In the genomic region with DNA sequence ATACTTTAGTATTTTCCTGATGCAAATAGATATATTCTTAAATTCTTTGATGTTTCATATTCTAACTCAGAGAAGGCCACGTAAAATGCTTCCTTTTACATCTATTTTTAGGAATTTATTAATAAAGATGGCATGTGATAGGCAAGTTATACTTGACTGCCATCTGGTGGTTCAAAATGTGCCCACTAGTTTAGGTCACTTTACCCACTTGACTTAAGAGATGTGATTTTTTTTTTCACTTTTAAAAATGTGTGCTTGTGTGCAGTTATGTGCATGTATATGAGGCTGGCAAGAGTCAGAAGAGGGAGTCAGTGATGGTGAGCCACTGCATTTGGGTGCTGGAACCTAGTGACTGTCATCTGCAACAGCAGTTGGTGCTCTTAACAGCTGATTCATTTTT, we compare ENCODE assay signal across 10 mouse cellular contexts.
DNase-seq lines count a peak whose midpoint lies in the region; ATAC-seq lines count a peak whose summit lies in the region.
"Had no signal": no experiment of that assay in that cellular context is flagged by ENCODE, and none has a peak within 500 bp of the region (broad histone marks: within the 10 kb centered on the region; RNA-seq: fewer than 3 reads in every experiment).

No protein-coding gene starts in this region.

- 44% methylated on average over 1 of the region's 1 CpGs for WGBS in heart, embryonic 10.5 days
- WGBS in midbrain, embryonic 13.5 days: 38% methylated on average over 1 of the region's 1 CpGs
- WGBS in midbrain, embryonic 10.5 days: 70% methylated on average over 1 of the region's 1 CpGs
- WGBS in embryonic facial prominence, embryonic 14.5 days: 33% methylated on average over 1 of the region's 1 CpGs

- ATAC-seq in midbrain, embryonic 13.5 days: peak; percentile 17; the same call in 1 of the 2 replicates
- no peak for ATAC-seq in embryonic facial prominence, embryonic 14.5 days (ENCODE audit: low read depth)

- no peaks in the 10 kb centered on the region for H3K4me1 ChIP-seq in heart, embryonic 10.5 days
- no peaks in the 10 kb centered on the region for H3K4me1 ChIP-seq in midbrain, embryonic 13.5 days (replicated peaks)
- no peaks in the 10 kb centered on the region for H3K4me1 ChIP-seq in midbrain, embryonic 10.5 days
- no peaks in the 10 kb centered on the region for H3K4me1 ChIP-seq in embryonic facial prominence, embryonic 14.5 days (ENCODE audit: control insufficient read depth, insufficient read depth, low read length)
- H3K4me1 ChIP-seq: limb, embryonic 12.5 days had no signal

- H3K36me3 ChIP-seq in heart, embryonic 10.5 days: no peaks in the 10 kb centered on the region
- H3K36me3 ChIP-seq in midbrain, embryonic 13.5 days: no peaks in the 10 kb centered on the region
- no peaks in the 10 kb centered on the region for H3K36me3 ChIP-seq in midbrain, embryonic 10.5 days
- H3K36me3 ChIP-seq in embryonic facial prominence, embryonic 14.5 days (ENCODE audit: control insufficient read depth, insufficient read depth, low read length): no peaks in the 10 kb centered on the region
- H3K36me3 ChIP-seq: limb, embryonic 12.5 days had no signal

- no peak overlapping the region for H3K27ac ChIP-seq in heart, embryonic 10.5 days
- H3K27ac ChIP-seq in midbrain, embryonic 13.5 days: no peak overlapping the region
- H3K27ac ChIP-seq in midbrain, embryonic 10.5 days (replicated peaks): no peak overlapping the region
- no peak overlapping the region for H3K27ac ChIP-seq in embryonic facial prominence, embryonic 14.5 days (replicated peaks; ENCODE audit: low read depth, low read length)
- H3K27ac ChIP-seq: limb, embryonic 12.5 days had no signal

- peak; percentile 16 to 36 for DNase-seq in heart, postnatal 10 days
- DNase-seq in heart, embryonic 10.5 days (ENCODE audit: low spot score): no peak
- no peak for DNase-seq in midbrain, embryonic 10.5 days (ENCODE audit: low spot score)
- DNase-seq in embryonic facial prominence, embryonic 14.5 days (ENCODE audit: low spot score): peak; percentile 35
- DNase-seq in telencephalon, adult 2 months (ENCODE audit: low read depth, low spot score): peak; percentile 56
- no peak for DNase-seq in kidney, postnatal 14 days
- DNase-seq: gastrocnemius, postnatal 10 days; right cerebral cortex, postnatal 4 days had no signal

- no peak overlapping the region for H3K9ac ChIP-seq in midbrain, embryonic 13.5 days (replicated peaks)
- no peak overlapping the region for H3K9ac ChIP-seq in embryonic facial prominence, embryonic 14.5 days (ENCODE audit: low read depth, low read length)
- H3K9ac ChIP-seq: limb, embryonic 12.5 days had no signal

- no peak overlapping the region for H3K4me3 ChIP-seq in heart, embryonic 10.5 days
- H3K4me3 ChIP-seq in midbrain, embryonic 13.5 days (replicated peaks): no peak overlapping the region
- H3K4me3 ChIP-seq in midbrain, embryonic 10.5 days: no peak overlapping the region
- no peak overlapping the region for H3K4me3 ChIP-seq in embryonic facial prominence, embryonic 14.5 days (ENCODE audit: low read depth, low read length)
- H3K4me3 ChIP-seq: limb, embryonic 12.5 days had no signal

- H3K27me3 ChIP-seq in heart, embryonic 10.5 days (ENCODE audit: insufficient read depth, poor library complexity, severe bottlenecking): no peaks in the 10 kb centered on the region
- no peaks in the 10 kb centered on the region for H3K27me3 ChIP-seq in midbrain, embryonic 13.5 days
- no peaks in the 10 kb centered on the region for H3K27me3 ChIP-seq in midbrain, embryonic 10.5 days (ENCODE audit: low read depth, poor library complexity, severe bottlenecking)
- no peaks in the 10 kb centered on the region for H3K27me3 ChIP-seq in embryonic facial prominence, embryonic 14.5 days (replicated peaks; ENCODE audit: control insufficient read depth, insufficient read depth, low read length)
- H3K27me3 ChIP-seq: limb, embryonic 12.5 days had no signal

- H3K4me2 ChIP-seq in midbrain, embryonic 13.5 days (replicated peaks): no peak overlapping the region
- no peak overlapping the region for H3K4me2 ChIP-seq in embryonic facial prominence, embryonic 14.5 days (ENCODE audit: low read depth, low read length)
- H3K4me2 ChIP-seq: limb, embryonic 12.5 days had no signal

- intact Hi-C loops in heart, postnatal 10 days (cut with DNase I): no loop called here

- no peaks in the 10 kb centered on the region for H3K9me3 ChIP-seq in heart, embryonic 10.5 days
- H3K9me3 ChIP-seq in midbrain, embryonic 13.5 days: no peaks in the 10 kb centered on the region
- no peaks in the 10 kb centered on the region for H3K9me3 ChIP-seq in midbrain, embryonic 10.5 days (replicated peaks)
- no peaks in the 10 kb centered on the region for H3K9me3 ChIP-seq in embryonic facial prominence, embryonic 14.5 days (ENCODE audit: control insufficient read depth, low read length)
- H3K9me3 ChIP-seq: limb, embryonic 12.5 days had no signal

Comparison
In these comparisons a context has a peak if more than half of its experiments do, and no peak if none do; other contexts are left out.
1. DNase-seq: peak in heart, postnatal 10 days (2 of 2), embryonic facial prominence, embryonic 14.5 days (single experiment) and telencephalon, adult 2 months (single experiment); none in heart, embryonic 10.5 days (single experiment), midbrain, embryonic 10.5 days (single experiment) and kidney, postnatal 14 days (single experiment).